Mouse (Mus musculus): ENCODE data around the gene Srgn.

DNA sequence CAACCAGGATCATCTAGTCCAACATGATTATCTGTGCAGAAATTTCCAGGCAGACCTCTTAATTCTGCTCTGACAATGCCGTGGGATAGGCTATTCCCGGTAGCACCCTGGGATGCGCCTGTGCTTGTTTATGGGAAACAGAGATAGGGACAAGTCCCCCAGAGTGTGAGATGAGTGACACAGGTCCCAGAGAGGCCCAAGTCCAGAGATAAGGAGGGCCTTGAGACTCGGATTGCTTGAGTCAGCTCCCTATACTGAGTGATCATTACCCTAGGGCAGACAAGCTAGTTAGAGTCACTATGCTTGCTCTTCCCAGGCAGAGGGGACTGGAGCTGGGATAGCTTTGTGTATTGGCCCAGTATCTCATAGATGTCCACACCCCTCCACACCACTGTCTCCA, 5.5 kb downstream of the Srgn start:
- TF ChIP-seq CTCF (IDR thresholded peaks at IDR 0.05), result no peak
- TF ChIP-seq EP300 (IDR thresholded peaks at IDR 0.05), result no peak
